Mouse (Mus musculus) intestine, embryonic 14.5 days (tissue): ENCODE measurements around the gene Rnf39. TPM values are rescaled to one million over a fixed set of nuclear protein-coding genes. Genes with fewer than 3 reads are reported as not detected.
A peak's percentile ranks its signal among the peaks of the same experiment; 100 is the strongest.

Source experiments
- ATAC-seq: fragments of 200-750 bp; cut with Nextera tagmentation; replicated peaks from 2 replicates; pipeline ENCODE4 v1.8.0; 2017; ENCODE audit warnings: low read depth, moderate number of reproducible peaks, moderate TSS enrichment, moderate library complexity; ENCODE audit not compliant: low FRiP score, low TSS enrichment
- DNase-seq: peaks from one replicate; pipeline ENCODE4 v3.0.0-alpha.2; 2018; ENCODE audit warnings: low spot score
- H3K27ac ChIP-seq: fragments of 300-500 bp; sonication (generic); 2 replicates; pipeline ENCODE4 v1.5.1; 2014; ENCODE audit warnings: low read depth, mild to moderate bottlenecking, control low read depth
- H3K27me3 ChIP-seq: fragments of 300-500 bp; sonication (generic); replicated peaks from 2 replicates; pipeline ENCODE4 v1.6.1; 2014; ENCODE audit warnings: low read length, control low read depth; ENCODE audit not compliant: control insufficient read depth, insufficient read depth
- H3K36me3 ChIP-seq: fragments of 300-500 bp; sonication (generic); 2 replicates; pipeline ENCODE4 v1.6.1; 2014; ENCODE audit warnings: low read length, control low read depth; ENCODE audit not compliant: control insufficient read depth, insufficient read depth
- H3K4me1 ChIP-seq: fragments of 300-500 bp; sonication (generic); replicated peaks from 2 replicates; pipeline ENCODE4 v1.6.1; 2014; ENCODE audit warnings: low read length, control low read depth, mixed read lengths; ENCODE audit not compliant: control insufficient read depth, insufficient read depth
- H3K4me2 ChIP-seq: fragments of 300-500 bp; sonication (generic); 2 replicates; pipeline ENCODE4 v1.6.1; 2014; ENCODE audit warnings: low read length
- H3K4me3 ChIP-seq: fragments of 300-500 bp; sonication (generic); 2 replicates; pipeline ENCODE4 v1.5.1; 2014; ENCODE audit warnings: low read depth, low read length, control low read depth, mixed read lengths
- H3K9ac ChIP-seq: fragments of 300-500 bp; sonication (generic); 2 replicates; pipeline ENCODE4 v1.6.1; 2014; ENCODE audit warnings: mild to moderate bottlenecking, low read length
- H3K9me3 ChIP-seq: fragments of 300-500 bp; sonication (generic); 2 replicates; pipeline ENCODE4 v1.6.1; 2016; ENCODE audit warnings: low read length, control low read depth; ENCODE audit not compliant: control insufficient read depth
- WGBS: fragments of 180-500 bp; shearing (Covaris S2); extraction: QIAGEN DNeasy Blood & Tissue Kit; methylation state at CpG from one replicate; pipeline ENCODE4 v1.1.7; 2014; 5-methylcytosine and 5-hydroxymethylcytosine counted together
- polyA plus RNA-seq: library from polyadenylated mRNA; unstranded; fragments of >200 nt; fragmentation: Nextera tagmentation; extraction: Ambion mirVana; gene quantifications from 2 replicates; pipeline ENCODE4 v1.2.1, GENCODE M21; 2014

Rnf39 gene
- polyA plus RNA-seq, 1 experiment from 2014 or later, result 1.5 TPM

DNA sequence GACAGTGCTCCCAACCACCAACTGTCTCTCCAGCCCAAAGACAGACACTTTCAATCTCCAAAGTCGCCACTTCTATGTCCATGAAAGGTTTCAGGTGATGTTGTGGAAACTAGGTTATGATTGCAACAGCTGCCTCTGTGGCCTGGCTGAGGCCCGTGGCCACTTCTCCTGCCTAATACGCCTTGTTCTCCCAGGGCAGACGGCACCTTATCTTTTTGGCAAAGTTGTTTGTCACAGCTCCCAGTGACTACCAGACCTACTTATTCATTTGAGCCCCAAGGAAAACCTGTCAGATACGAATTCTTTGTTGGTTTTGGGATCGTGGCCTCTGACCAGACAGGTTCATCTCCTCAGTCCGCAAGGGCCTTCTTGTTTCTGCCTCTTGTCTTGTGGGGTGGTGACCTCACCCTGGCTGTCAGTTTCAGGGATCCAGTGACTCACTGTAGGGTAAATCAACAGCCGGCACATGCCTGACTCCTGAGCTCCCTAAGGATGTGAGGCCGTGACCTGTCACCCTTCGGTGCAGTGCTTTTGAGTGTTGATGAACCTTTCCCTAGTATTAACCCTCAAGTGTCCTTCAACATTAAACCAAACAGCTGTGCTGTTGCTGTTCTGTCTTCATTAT, 15.1 kb upstream of the Rnf39 start:
- 25% methylated on average over 10 of the region's 10 CpGs for WGBS
- no peaks in the 10 kb centered on the region for H3K9me3 ChIP-seq
- no peaks in the 10 kb centered on the region for H3K4me1 ChIP-seq
- H3K9ac ChIP-seq, result no peak overlapping the region
- H3K27ac ChIP-seq, result no peak overlapping the region
- no peaks in the 10 kb centered on the region for H3K27me3 ChIP-seq
- H3K4me2 ChIP-seq, result no peak overlapping the region
- no peak for DNase-seq
- no peak overlapping the region for H3K4me3 ChIP-seq
- ATAC-seq, result no peak
- H3K36me3 ChIP-seq, result no peaks in the 10 kb centered on the region

GRCm38 (mm10) chr17:36929236-36929932, 13.3 kb upstream of the Rnf39 start:
- Histone ChIP-seq H3K9me3 (no peaks in the 10 kb centered on the region), H3K36me3 (no peaks in the 10 kb centered on the region), H3K4me3 (no peak overlapping the region), H3K4me1 (no peaks in the 10 kb centered on the region), H3K27me3 (no peaks in the 10 kb centered on the region), H3K27ac (no peak overlapping the region), H3K9ac (no peak overlapping the region), H3K4me2 (no peak overlapping the region)
- ATAC-seq (no peak), DNase-seq (no peak)
- WGBS, result 74% methylated on average over 12 of the region's 12 CpGs

- H3K36me3 ChIP-seq, result no peaks in the 10 kb centered on the region
- DNase-seq (no peak), ATAC-seq (no peak)
- H3K27ac ChIP-seq, result no peak overlapping the region
- no peaks in the 10 kb centered on the region for H3K4me1 ChIP-seq
- no peaks in the 10 kb centered on the region for H3K9me3 ChIP-seq
- no peak overlapping the region for H3K4me3 ChIP-seq
- WGBS, result 70% methylated on average over 6 of the region's 6 CpGs
- H3K9ac ChIP-seq, result no peak overlapping the region
- no peak overlapping the region for H3K4me2 ChIP-seq
- no peaks in the 10 kb centered on the region for H3K27me3 ChIP-seq
These were observed 12.5 kb upstream of the Rnf39 start for GRCm38 (mm10) chr17:36930233-36930632.

- Histone ChIP-seq H3K9me3 (no peaks in the 10 kb centered on the region), H3K4me2 (no peak overlapping the region), H3K36me3 (no peaks in the 10 kb centered on the region), H3K4me3 (no peak overlapping the region), H3K27me3 (no peaks in the 10 kb centered on the region), H3K27ac (no peak overlapping the region), H3K9ac (no peak overlapping the region), H3K4me1 (no peaks in the 10 kb centered on the region)
- DNase-seq (no peak), ATAC-seq (no peak)
- 73% methylated on average over 4 of the region's 4 CpGs for WGBS
These were observed 11.6 kb upstream of the Rnf39 start for GRCm38 (mm10) chr17:36931130-36931529.

- H3K4me2 ChIP-seq, result no peak overlapping the region
- no peak overlapping the region for H3K4me3 ChIP-seq
- H3K27me3 ChIP-seq, result no peaks in the 10 kb centered on the region
- H3K9ac ChIP-seq, result no peak overlapping the region
- no peaks in the 10 kb centered on the region for H3K4me1 ChIP-seq
- no peak for ATAC-seq
- H3K36me3 ChIP-seq, result no peaks in the 10 kb centered on the region
- H3K27ac ChIP-seq, result no peak overlapping the region
- DNase-seq, result no peak
- no peaks in the 10 kb centered on the region for H3K9me3 ChIP-seq
- WGBS, result 78% methylated on average over 2 of the region's 2 CpGs
These were observed 10.9 kb upstream of the Rnf39 start for GRCm38 (mm10) chr17:36931806-36932205.

- H3K36me3 ChIP-seq, result no peaks in the 10 kb centered on the region
- no peak overlapping the region for H3K9ac ChIP-seq
- no peak for DNase-seq
- no peak for ATAC-seq
- peaks cover 6% of the 10 kb centered on the region; the same call in 1 of the 2 replicates for H3K4me1 ChIP-seq
- no peaks in the 10 kb centered on the region for H3K9me3 ChIP-seq
- 70% methylated on average over 2 of the region's 2 CpGs for WGBS
- no peak overlapping the region for H3K4me2 ChIP-seq
- H3K27ac ChIP-seq, result no peak overlapping the region
- no peak overlapping the region for H3K4me3 ChIP-seq
- H3K27me3 ChIP-seq, result peaks cover 17% of the 10 kb centered on the region
These were observed 4.7 kb upstream of the Rnf39 start for GRCm38 (mm10) chr17:36938056-36938455.

- 46% methylated on average over 10 of the region's 10 CpGs for WGBS
- H3K27me3 ChIP-seq, result peaks cover 46% of the 10 kb centered on the region
- H3K4me2 ChIP-seq, result peak overlapping the region; percentile 75
- H3K9me3 ChIP-seq, result no peaks in the 10 kb centered on the region
- H3K4me1 ChIP-seq, result peaks cover 12% of the 10 kb centered on the region
- no peak for ATAC-seq
- DNase-seq, result peak; percentile 58
- no peak overlapping the region for H3K9ac ChIP-seq
- H3K27ac ChIP-seq, result no peak overlapping the region
- H3K36me3 ChIP-seq, result no peaks in the 10 kb centered on the region
- H3K4me3 ChIP-seq, result peak overlapping the region; percentile 37
These were observed 327 bp upstream of the Rnf39 start for GRCm38 (mm10) chr17:36942391-36942790.

DNA sequence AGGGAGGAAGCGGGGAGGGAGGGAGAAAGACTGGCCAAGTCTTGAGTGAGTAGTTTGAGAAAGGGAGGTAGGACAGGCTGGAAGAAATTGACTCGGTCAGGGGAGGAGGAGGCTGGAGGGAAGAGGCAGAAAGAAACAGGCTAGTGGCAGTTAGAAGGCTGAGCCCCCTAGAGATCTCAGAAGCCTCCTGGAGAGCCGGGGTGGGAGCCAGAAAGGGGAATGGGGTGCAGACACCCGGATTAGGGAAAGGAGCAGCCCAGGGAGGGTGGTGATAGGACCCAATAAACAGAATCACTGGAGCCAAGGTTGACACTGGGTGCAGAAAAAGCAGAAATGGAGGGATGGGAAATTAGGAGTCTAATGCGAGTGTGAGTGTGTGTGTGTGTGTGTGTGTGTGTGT, 973 bp downstream of the Rnf39 start:
- Histone ChIP-seq H3K4me2 (no peak overlapping the region), H3K27me3 (peaks cover 46% of the 10 kb centered on the region), H3K4me1 (peaks cover 16% of the 10 kb centered on the region), H3K9ac (no peak overlapping the region), H3K36me3 (peaks cover 2% of the 10 kb centered on the region), H3K4me3 (peak overlapping the region; percentile 37), H3K9me3 (no peaks in the 10 kb centered on the region), H3K27ac (no peak overlapping the region)
- WGBS, result 26% methylated on average over 5 of the region's 5 CpGs
- no peak for ATAC-seq
- DNase-seq, result no peak
